Mouse (Mus musculus) lung, postnatal 0 days (tissue): ENCODE results near the gene Svop. TPM values are rescaled to one million over a fixed set of nuclear protein-coding genes. Genes with fewer than 3 reads are reported as not detected.

Experiments
- ATAC-seq: fragments of 200-750 bp; cut with Nextera tagmentation; 2 replicates; pipeline ENCODE4 v1.8.0; 2017; ENCODE audit warnings: moderate library complexity
- DNase-seq: peaks from one replicate; pipeline ENCODE4 v3.0.0-alpha.2; 2016; ENCODE audit warnings: low spot score
- H3K27ac ChIP-seq: fragments of 300-500 bp; sonication (generic); 2 replicates; pipeline ENCODE4 v1.5.1; 2014; ENCODE audit warnings: antibody characterized with exemption, mild to moderate bottlenecking, low read length, mixed read lengths
- H3K27me3 ChIP-seq: fragments of 300-500 bp; sonication (generic); replicated peaks from 2 replicates; pipeline ENCODE4 v1.6.1; 2014; ENCODE audit warnings: low read length, mixed read lengths; ENCODE audit not compliant: insufficient read depth
- H3K36me3 ChIP-seq: fragments of 300-500 bp; sonication (generic); 2 replicates; pipeline ENCODE4 v1.6.1; 2014; ENCODE audit warnings: low read length, mixed read lengths; ENCODE audit not compliant: insufficient read depth
- H3K4me1 ChIP-seq: fragments of 300-500 bp; sonication (generic); 2 replicates; pipeline ENCODE4 v1.6.1; 2014; ENCODE audit warnings: antibody characterized with exemption, low read depth, low read length, mixed read lengths; ENCODE audit not compliant: insufficient read depth
- H3K4me2 ChIP-seq: fragments of 300-500 bp; sonication (generic); replicated peaks from 2 replicates; pipeline ENCODE4 v1.6.1; 2014; ENCODE audit warnings: low read depth, mild to moderate bottlenecking, low read length, moderate library complexity, mixed read lengths
- H3K4me3 ChIP-seq: fragments of 300-500 bp; sonication (generic); 2 replicates; pipeline ENCODE4 v1.5.1; 2014; ENCODE audit warnings: low read depth, low read length
- H3K9ac ChIP-seq: fragments of 300-500 bp; sonication (generic); replicated peaks from 2 replicates; pipeline ENCODE4 v1.6.1; 2014; ENCODE audit warnings: low read depth, mild to moderate bottlenecking
- H3K9me3 ChIP-seq: fragments of 300-500 bp; sonication (generic); 2 replicates; pipeline ENCODE4 v1.6.1; 2016; ENCODE audit warnings: low read length, mixed read lengths
- CTCF ChIP-seq: IDR thresholded peaks from 2 replicates; pipeline ENCODE4 v1.5.1; 2016; ENCODE audit warnings: antibody characterized with exemption, mild to moderate bottlenecking
- EP300 ChIP-seq: IDR thresholded peaks from 2 replicates; pipeline ENCODE4 v1.6.1; 2016; ENCODE audit warnings: antibody characterized with exemption, mild to moderate bottlenecking, control low read depth
- WGBS: fragments of 180-500 bp; shearing (Covaris S2); extraction: QIAGEN DNeasy Blood & Tissue Kit; methylation state at CpG from one replicate; pipeline ENCODE4 v1.1.7; 2014; 5-methylcytosine and 5-hydroxymethylcytosine counted together
- polyA plus RNA-seq: library from polyadenylated mRNA; unstranded; fragments of >200 nt; fragmentation: Nextera tagmentation; extraction: Ambion mirVana; gene quantifications from 2 replicates; pipeline ENCODE4 v1.2.1, GENCODE M21; 2015

Gene Svop
- polyA plus RNA-seq, 1 experiment from 2014 or later = not detected

DNA sequence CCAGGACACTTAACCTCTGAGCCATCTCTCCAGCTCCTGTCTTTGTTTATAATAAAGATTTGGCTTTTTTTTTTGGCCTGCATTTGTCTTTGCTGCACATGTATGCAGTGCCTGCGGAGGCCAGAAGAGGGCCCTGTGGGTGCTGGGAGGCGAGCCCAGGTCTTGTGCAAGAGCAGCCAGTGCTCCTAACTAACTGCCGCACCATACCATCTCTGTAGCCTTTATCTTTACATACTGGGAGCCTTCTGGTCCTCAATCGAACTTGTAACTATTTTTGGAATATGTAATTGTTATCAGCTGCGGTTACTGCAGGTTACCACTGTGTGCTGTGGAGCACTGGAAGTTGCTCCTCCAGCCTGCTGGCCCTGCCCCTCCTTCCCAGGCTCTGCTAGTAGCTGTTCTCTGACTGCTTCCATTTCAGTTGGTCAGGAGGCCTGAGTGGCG, 42.7 kb upstream of the Svop start:
- Histone ChIP-seq H3K9ac (no peak overlapping the region), H3K27me3 (no peaks in the 10 kb centered on the region), H3K4me1 (peaks cover 9% of the 10 kb centered on the region), H3K36me3 (no peaks in the 10 kb centered on the region), H3K4me3 (no peak overlapping the region), H3K4me2 (no peak overlapping the region), H3K9me3 (no peaks in the 10 kb centered on the region), H3K27ac (no peak overlapping the region)
- 45% methylated on average over 6 of the region's 6 CpGs for WGBS
- TF ChIP-seq CTCF (peak; percentile 77), EP300 (0 out of 2 replicates have a peak, but pooled peaks have one; percentile 18)
- peak; percentile 79 for DNase-seq
- no peak for ATAC-seq

DNA sequence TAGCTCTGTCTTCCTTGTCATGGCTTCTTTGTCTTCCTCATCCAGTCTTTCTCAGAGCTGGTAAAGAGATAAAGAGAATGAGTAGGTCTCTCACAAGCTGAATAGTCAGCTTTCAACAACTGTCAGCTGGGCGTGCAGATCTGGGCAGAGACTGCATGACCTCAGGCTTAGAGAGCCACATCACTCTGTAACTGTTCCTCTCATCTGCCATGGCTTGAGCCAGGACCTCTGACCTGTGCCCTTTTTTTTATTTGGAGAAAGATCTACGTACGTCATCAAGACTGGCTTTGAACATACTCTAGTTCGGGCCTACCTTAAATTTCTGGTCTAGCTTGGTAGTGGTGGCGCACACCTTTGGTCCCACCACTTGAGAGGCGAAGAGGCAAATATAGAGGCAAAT, 41.5 kb upstream of the Svop start:
- TF ChIP-seq EP300 = no peak
- no peak for TF ChIP-seq CTCF
- no peak overlapping the region for H3K4me2 ChIP-seq
- 91% methylated on average over 6 of the region's 6 CpGs for WGBS

DNA sequence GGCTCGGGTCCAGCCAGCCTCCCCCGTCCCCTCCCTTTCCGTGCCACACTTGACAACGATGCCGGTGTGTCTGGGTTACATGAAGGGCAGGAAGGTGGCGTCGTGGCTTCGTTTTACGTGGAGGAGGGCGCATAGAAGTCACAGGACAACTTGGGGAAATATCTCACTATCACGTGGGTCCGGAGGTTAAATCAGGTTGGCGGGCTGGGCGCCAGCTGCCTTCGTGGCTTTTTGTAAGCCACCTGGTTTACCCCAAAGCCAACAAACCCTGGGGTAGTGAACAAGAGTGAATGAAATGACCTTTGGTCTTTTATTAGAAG, 40.1 kb upstream of the Svop start:
- no peaks in the 10 kb centered on the region for H3K27me3 ChIP-seq
- H3K4me1 ChIP-seq = peaks cover 4% of the 10 kb centered on the region; the same call in 1 of the 2 replicates
- no peaks in the 10 kb centered on the region for H3K9me3 ChIP-seq
- peak overlapping the region; percentile 98 for H3K4me2 ChIP-seq
- peak overlapping the region; percentile 34 for H3K9ac ChIP-seq
- H3K4me3 ChIP-seq = peak overlapping the region; percentile 64
- peak; percentile 60 for DNase-seq
- WGBS = 0% methylated on average over 15 of the region's 15 CpGs
- H3K36me3 ChIP-seq = no peaks in the 10 kb centered on the region
- peak overlapping the region; percentile 54 for H3K27ac ChIP-seq
- no peak for ATAC-seq
- no peak; the same call in 1 of the 2 replicates for TF ChIP-seq CTCF
- no peak for TF ChIP-seq EP300

More for the DNA sequence above, 41.5 kb upstream of the Svop start:
- Histone ChIP-seq H3K36me3 (no peaks in the 10 kb centered on the region), H3K27ac (no peak overlapping the region), H3K9me3 (no peaks in the 10 kb centered on the region), H3K4me1 (peaks cover 6% of the 10 kb centered on the region), H3K9ac (no peak overlapping the region), H3K27me3 (no peaks in the 10 kb centered on the region), H3K4me3 (no peak overlapping the region)
- no peak for ATAC-seq
- DNase-seq = no peak

DNA sequence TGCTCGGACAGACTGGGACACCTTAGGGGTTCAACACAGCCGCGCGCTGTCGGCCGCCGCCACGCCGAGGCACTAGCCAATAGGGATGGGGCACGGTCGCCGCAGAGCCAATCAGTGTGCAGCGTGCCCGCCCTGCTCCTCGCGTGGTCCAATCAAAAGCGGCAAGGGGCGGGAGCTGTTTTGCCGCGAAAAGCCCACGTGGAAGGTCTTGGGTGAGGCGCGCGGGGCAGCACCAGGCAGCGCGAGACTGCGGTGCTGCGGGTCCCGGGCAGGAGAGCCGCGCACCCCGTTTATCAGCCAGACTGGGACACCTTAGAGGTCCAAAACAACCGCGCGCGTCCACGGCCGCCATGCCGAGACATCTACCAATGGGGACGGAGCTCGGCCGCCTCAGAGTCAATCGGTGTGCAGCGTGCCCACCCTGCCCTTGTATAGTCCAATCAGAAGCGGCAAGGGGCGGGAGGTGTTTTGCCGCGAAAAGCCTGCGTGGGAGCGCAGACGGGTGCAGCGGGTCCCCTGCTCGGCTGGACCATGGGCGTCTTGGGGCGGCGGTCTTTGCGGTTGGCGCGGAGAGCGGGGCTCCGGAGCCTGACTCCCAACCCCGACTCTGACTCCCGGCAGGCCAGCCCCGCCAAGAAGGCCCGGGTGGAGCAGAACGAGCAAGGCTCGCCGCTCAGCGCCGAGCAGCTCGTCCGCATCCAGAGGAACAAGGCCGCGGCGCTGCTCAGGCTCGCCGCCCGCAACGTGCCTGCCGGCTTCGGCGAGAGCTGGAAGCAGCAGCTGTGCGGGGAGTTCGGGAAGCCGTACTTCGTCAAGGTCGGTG, 39.5 kb upstream of the Svop start:
- peak overlapping the region; percentile 54 for H3K27ac ChIP-seq
- ATAC-seq = peak; percentile 97
- H3K9me3 ChIP-seq = no peaks in the 10 kb centered on the region
- H3K9ac ChIP-seq = peak overlapping the region; percentile 34
- peak overlapping the region; percentile 64 for H3K4me3 ChIP-seq
- H3K27me3 ChIP-seq = no peaks in the 10 kb centered on the region
- peaks cover 4% of the 10 kb centered on the region; the same call in 1 of the 2 replicates for H3K4me1 ChIP-seq
- TF ChIP-seq EP300 (no peak), CTCF (no peak)
- H3K36me3 ChIP-seq = no peaks in the 10 kb centered on the region
- under 1% methylated on average over 71 of the region's 87 CpGs for WGBS
- peak; percentile 94 for DNase-seq
- H3K4me2 ChIP-seq = peak overlapping the region; percentile 98

DNA sequence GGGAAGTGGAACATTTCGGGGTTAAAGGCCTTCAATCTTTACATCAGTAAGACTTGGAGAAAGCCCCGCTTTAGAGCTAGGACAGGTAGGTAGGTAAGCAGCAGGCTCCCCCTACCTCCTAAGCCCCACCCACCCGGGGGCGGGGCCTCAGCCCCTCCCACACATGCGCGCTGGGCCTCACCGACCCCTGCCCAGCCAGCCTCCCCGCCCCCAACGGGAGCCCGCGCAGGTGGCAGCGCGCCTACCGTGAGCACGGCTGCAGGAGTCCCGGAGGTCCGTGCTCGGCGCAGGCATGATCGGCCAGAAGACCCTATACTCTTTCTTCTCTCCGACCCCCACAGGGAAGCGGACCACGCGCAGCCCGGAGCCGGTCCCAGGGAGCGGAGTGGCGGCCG, 38.8 kb upstream of the Svop start, which contains the start of gene Ung:
Gene Ung, plus strand, starts transcription at position 176 of the 395 bp plus-strand sequence.
- DNase-seq = peak; percentile 32
- Histone ChIP-seq H3K27ac (peak within 1 kb of the TSS; percentile 54), H3K9ac (peak within 1 kb of the TSS; percentile 34), H3K27me3 (no peaks in the 10 kb centered on the region), H3K4me3 (peak within 1 kb of the TSS; percentile 64), H3K36me3 (no peaks in the 10 kb centered on the region), H3K4me1 (peaks cover 4% of the 10 kb centered on the region; the same call in 1 of the 2 replicates), H3K4me2 (peak within 1 kb of the TSS; percentile 98), H3K9me3 (no peaks in the 10 kb centered on the region)
- TF ChIP-seq CTCF (no peak), EP300 (no peak)
- ATAC-seq = peak; percentile 18; the same call in 1 of the 2 replicates
- WGBS = 2% methylated on average over 27 of the region's 29 CpGs

DNA sequence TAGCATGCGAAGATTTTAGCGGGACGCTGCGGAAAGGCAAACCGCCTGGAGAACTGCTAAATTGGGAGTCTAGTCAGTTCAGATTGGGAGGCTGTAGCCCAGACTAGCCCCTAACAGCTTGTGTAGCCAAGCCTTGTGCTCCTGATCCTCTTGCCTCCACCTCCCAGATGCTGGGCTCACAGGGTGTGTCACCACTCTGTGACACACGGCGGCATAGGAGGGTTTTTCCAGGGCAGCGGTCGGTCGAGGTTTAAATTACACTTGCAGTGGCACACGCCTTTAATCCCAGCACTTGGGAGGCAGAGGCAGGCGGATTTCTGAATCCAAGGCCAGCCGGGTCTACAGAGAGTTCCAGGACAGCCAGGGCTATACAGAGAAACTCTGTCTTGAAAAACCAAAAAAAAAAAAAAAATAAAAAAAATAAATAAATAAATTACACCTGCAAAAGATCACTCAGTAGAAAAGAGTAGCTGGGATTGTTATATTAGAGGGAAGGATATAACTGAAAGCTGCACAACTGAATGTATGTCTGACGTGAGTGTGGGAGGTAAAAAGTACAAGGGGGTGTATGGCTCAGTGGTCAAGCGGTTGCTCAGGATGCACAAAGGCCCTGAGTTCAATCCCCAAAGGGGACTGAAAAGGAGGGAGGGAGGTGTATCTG, 38.3 kb upstream of the Svop start:
- no peaks in the 10 kb centered on the region for H3K9me3 ChIP-seq
- WGBS = 74% methylated on average over 15 of the region's 15 CpGs
- H3K36me3 ChIP-seq = no peaks in the 10 kb centered on the region
- H3K9ac ChIP-seq = no peak overlapping the region
- no peak overlapping the region for H3K27ac ChIP-seq
- H3K4me3 ChIP-seq = no peak overlapping the region
- peaks cover 4% of the 10 kb centered on the region; the same call in 1 of the 2 replicates for H3K4me1 ChIP-seq
- no peaks in the 10 kb centered on the region for H3K27me3 ChIP-seq
- no peak for ATAC-seq
- H3K4me2 ChIP-seq = no peak overlapping the region
- no peak for DNase-seq
- TF ChIP-seq CTCF (no peak), EP300 (no peak)
